Mouse (Mus musculus) 3T3-L1 (cell line): ENCODE results near the gene Shkbp1.

Source experiments
- DNase-seq: peaks from one replicate; pipeline ENCODE4 v3.0.0-alpha.2; 2015; ENCODE audit warnings: low read depth, low spot score

Shkbp1 gene

DNA sequence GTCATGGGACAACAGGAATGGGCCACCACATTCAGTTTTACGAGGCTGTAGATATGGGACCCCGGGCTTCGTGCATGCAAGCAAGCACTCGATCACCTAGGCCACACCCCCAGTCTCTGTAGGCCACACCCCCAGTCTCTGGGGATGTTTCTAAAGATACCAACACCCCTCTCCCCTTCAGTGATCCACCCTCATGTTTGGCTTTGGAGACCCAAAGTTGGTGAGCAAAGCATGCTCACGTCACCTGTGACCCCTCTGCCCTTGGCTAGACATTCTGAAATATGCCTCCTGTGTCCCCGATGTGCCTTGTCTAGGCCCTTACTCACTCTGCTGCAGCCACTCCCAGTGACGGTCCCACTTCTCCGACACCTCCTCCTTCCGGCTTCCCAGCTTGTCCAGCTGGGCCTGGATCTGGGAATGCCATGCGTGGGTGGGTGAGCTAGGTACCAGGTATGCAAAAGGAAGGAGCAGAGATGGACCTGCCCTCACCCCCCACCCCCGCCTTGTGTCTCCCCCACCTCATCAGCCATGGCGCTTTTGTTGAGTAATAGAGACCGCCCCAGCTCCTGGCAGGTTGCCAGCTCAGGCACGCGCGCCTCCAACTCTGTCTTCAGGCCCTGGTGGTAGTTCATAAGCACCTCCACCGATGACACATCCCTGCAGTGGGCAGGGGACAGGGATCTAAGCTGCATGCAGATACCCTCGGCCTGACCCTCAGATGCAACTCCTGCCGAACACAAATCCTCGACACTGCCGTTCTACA, 10.4 kb upstream of the Shkbp1 start:
- DNase-seq, result no peak

DNA sequence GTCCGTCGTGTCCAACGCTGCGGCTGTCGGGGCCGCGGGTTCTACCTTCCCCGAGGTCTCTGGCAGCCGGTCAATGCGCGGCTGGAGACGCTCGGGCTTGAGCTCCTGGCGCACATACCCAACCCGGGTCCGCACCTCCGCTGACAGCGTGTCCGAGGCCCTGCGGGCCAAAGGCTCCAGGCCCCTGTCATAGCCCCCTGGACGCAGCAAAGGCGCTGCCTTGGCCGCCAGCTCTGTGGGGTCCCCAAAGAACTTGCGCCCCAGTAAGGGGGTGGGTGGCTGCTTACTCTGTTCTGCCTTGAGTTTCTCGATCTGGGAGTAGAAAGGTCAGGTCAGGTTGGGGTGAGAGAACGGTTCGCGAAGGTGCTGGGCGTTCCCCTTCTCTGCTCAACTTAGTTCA, 8.6 kb upstream of the Shkbp1 start:
- DNase-seq, result no peak

DNA sequence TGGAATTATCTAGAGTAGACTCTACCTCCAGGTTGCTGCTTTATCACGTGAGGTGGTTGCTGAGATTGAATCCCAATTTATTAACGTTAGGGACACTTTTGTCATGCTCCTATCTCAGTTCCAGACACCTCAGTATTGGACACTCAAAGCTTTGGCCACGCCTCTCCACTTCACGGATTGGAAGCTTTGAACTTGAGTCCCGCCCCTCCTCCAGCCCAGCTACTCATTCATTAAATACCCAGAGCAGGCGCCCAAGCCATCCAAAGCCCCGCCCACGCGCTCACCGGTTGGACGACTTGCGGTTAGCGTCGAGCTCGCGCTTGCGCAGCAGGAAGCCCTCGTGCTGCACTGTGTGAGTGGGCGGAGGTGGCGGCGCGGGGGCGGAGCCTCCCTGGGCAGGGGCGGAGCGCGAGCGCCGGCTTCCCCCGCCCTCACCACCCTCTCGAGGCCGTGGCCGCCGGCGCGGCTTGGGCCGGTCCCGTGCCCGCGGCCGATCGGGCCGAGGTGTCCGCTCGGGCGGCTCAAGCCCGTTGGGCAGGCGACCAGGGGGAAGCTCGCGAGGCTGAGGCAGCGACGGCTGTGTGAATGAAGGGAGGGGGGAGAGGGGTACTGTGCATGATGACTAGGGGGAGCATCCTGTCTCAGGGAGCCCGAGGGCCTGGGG, 5.6 kb upstream of the Shkbp1 start:
- peak; percentile 99 for DNase-seq

GRCm38 (mm10) chr7:27360749-27361148, 4.9 kb upstream of the Shkbp1 start:
- DNase-seq, result no peak

GRCm38 (mm10) chr7:27359706-27360358, 4.0 kb upstream of the Shkbp1 start:
- DNase-seq, result no peak

DNA sequence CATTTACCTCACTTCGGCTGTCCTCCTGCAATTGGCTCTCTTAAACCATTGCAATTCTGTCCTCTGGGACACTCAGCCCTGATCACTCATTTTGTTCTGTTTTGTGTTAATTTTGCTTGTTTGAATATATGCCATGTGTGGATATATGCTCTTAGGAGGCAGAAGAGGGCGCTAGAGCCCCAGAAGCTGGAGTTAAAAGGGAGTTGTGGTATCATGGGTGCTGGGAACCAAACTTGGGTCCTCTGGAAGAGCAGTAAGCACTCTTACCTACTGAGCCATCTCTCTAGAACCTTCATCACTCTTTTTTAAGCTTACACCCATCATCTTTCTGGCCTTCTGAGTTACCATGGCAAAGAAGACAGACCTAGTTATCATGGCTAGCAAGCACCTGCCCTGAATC, 3.3 kb upstream of the Shkbp1 start:
- no peak for DNase-seq

- no peak for DNase-seq
These were observed 1.8 kb upstream of the Shkbp1 start for GRCm38 (mm10) chr7:27357595-27357978.

DNA sequence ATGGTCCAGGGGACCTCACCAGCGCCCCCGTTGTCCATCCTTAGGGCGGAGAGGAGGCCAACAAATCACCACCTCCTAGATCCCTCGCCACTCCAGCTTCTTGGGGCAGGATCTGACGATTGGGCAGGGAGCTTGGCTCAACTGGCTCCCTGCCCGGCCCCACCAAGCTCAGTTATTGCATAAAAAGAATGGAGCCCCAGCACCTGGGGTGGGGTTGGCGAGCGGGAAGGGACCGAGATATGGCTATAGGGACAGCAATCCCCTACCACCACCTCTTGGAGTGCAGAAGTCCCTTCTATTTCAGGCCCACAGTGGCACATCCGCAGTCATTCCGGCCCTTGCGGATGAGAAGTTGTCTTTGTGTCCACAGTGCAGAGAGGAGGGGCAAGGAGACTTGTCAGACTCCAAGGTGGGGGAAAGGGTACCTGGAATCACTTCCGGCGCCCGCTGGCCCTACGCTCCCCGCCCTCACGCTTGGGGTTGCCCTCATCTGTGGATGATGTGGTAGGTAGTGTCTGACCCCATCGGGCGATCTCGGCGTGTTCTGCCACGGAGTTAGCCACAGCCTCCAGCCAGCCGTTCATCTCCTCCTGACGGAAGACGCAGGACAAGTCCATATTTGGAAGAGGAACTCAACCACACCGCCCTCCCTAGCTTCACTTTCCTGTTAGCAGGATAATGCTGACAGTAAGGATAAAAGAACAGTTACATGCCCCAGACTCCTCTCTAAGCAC, 1.2 kb upstream of the Shkbp1 start, which contains the start of gene Gm20479:
Gm20479 (minus strand) TSS at position 559 of the 734 bp plus-strand sequence.
- no peak for DNase-seq

GRCm38 (mm10) chr7:27356248-27356647, 429 bp upstream of the Shkbp1 start:
- DNase-seq, result no peak

DNA sequence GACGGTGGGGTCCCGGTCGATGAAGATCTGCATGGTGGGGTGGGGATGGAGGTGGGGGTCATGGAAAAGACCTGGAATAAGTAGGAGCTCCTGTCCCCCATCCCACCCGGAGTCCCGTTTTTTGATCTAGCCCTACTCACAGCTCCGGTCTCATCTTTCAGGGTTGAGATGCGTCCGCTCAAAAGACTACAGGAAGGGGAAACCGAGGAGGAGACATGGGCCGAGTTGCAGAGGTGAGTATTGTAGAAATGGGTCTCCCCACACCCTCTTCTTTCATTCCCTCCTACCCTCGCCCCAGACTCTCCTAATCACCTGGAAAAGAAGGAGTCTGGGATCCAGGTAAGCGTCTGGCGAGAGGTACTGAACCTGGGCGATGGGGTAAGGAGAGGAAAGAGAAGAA, 558 bp downstream of the Shkbp1 start:
- DNase-seq, result no peak

- DNase-seq, result no peak
These were observed 1.0 kb downstream of the Shkbp1 start for GRCm38 (mm10) chr7:27354783-27355182.

GRCm38 (mm10) chr7:27354144-27354543, 1.7 kb downstream of the Shkbp1 start:
- peak; percentile 44 for DNase-seq

- no peak for DNase-seq
These were observed 10.4 kb downstream of the Shkbp1 start for GRCm38 (mm10) chr7:27345444-27345843.

DNA sequence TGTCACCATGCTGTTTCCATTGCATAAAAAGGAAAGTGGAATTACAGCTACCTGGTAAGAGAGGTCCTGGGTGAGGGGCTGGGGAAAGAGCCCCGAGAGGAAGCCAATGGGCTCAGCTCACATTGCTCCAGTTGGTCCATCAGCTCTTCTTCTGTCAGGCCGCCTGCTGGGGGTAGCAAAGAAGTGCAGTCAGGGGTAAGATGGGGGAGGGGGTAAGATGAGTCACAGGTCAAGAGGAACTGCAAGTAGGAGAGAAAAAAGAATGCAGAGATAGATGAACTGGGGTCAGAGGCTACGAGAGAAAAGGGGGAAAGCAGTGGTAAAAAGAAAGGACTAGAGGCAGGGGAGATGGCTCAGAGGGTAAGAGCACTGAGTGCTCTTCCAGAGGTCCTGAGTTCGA, 13.2 kb downstream of the Shkbp1 start:
- DNase-seq, result peak; percentile 60

DNA sequence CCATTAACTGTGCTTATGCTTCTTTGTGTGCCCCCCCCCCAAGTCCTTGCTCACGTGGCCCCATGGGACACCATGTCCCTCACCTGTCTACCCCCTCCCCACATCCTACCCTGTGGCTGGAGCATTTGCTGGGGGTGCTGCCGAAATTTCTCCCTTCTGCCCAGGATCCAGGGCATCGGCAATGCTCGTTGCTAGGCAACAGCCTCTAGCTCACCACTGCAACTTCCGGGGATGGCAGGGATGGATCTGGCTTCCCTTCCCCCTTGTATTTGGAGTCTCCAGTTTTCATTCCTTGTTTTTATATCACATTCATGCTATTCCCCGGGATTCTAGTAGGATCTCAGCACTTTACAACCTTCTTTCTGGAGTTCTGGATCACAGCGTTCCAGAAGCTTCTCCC, 16.3 kb downstream of the Shkbp1 start:
- DNase-seq, result no peak

- DNase-seq, result no peak
These were observed 16.7 kb downstream of the Shkbp1 start for GRCm38 (mm10) chr7:27339114-27339513.

DNA sequence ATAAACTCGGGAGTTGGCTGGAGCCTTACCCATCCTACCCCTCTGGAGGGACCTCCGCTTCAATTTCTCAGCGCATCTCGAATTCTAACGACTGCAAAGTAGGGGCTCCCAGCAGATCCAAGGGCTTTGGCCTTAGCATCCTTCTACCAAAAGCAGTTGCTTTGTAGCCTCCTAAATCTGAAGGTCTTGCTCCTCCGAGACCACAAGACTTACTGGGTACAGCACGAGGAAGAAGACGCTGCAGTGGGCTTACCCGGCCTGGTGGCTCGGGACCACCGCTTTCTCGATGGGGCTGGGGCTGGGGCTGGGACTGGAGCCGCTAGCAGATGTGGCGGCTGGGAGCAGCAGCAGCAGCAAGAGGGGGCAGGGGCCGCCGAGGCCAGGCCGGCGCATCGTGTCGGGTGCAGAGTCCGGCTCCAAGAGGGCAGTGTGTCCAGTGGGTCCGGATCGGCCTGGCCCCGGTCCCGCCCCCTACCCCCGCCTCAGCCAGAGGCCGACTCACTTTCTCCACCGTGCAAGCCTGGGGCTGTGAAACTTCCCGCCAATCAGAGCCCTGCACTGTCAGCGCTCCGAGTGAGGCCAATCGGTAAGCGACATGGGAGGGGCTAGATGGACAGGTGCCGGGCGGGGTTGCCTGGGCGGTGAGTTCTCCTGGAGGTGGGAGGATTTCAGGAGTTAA, 18.5 kb downstream of the Shkbp1 start, which contains the start of gene Ltbp4:
Ltbp4 (minus strand) TSS at position 518 of the 679 bp plus-strand sequence.
- no peak for DNase-seq

- peak; percentile 94 for DNase-seq
These were observed 19.6 kb downstream of the Shkbp1 start for GRCm38 (mm10) chr7:27335928-27336823.

GRCm38 (mm10) chr7:27335011-27335720, 20.7 kb downstream of the Shkbp1 start:
- no peak for DNase-seq
